Mouse (Mus musculus) MEL (cell line): ENCODE data around the gene C3. TPM values are rescaled to one million over a fixed set of nuclear protein-coding genes. Genes with fewer than 3 reads are reported as not detected.

Experiments
- DNase-seq: peaks from one replicate; pipeline ENCODE4 v3.0.0; 2011; ENCODE audit warnings: low read depth, low spot score
- H3K27ac ChIP-seq: 2 replicates; pipeline ENCODE4 v1.5.1; 2012; ENCODE audit warnings: low read depth, mild to moderate bottlenecking, control low read depth, low read length, moderate library complexity; ENCODE audit not compliant: control insufficient read depth
- H3K27me3 ChIP-seq, 2 experiments: fragments of 150-350 bp in 1 of 2; sonication (generic) in 1 of 2; 2 replicates each; pipeline ENCODE4 v1.6.1; 2012; ENCODE audit warnings: low read length in 2 of 2, mild to moderate bottlenecking in 2 of 2, improper control_type of control experiment in 1 of 2, moderate library complexity in 1 of 2; ENCODE audit not compliant: insufficient read depth in 2 of 2, control insufficient read depth in 1 of 2
- H3K36me3 ChIP-seq, 2 experiments: 2 replicates each; pipeline ENCODE4 v1.6.1; 2012 to 2014; ENCODE audit warnings: low read length in 2 of 2, improper control_type of control experiment in 1 of 2, inconsistent platforms in 1 of 2, mild to moderate bottlenecking in 1 of 2; ENCODE audit not compliant: insufficient read depth in 2 of 2, control insufficient read depth in 1 of 2
- H3K4me1 ChIP-seq, 2 experiments: fragments of 150-350 bp in 1 of 2; sonication (generic) in 1 of 2; 2 replicates each; pipeline ENCODE4 v1.6.1; 2012; ENCODE audit warnings: low read length in 2 of 2, improper control_type of control experiment in 1 of 2, mild to moderate bottlenecking in 1 of 2; ENCODE audit not compliant: insufficient read depth in 2 of 2, control insufficient read depth in 1 of 2
- H3K4me3 ChIP-seq, 2 experiments: fragments of 150-350 bp in 1 of 2; sonication (generic) in 1 of 2; 2 replicates each; pipeline ENCODE4 v1.5.1; 2012; ENCODE audit warnings: low read depth in 2 of 2, low read length in 2 of 2, mild to moderate bottlenecking in 2 of 2, moderate library complexity in 2 of 2, control low read depth in 1 of 2, improper control_type of control experiment in 1 of 2; ENCODE audit not compliant: control insufficient read depth in 1 of 2, insufficient read depth in 1 of 2
- H3K79me2 ChIP-seq: 2 replicates; pipeline ENCODE4 v1.6.1; 2012; ENCODE audit warnings: mild to moderate bottlenecking, low read length, moderate library complexity; ENCODE audit not compliant: control insufficient read depth, poor library complexity, insufficient read depth
- H3K9ac ChIP-seq: 2 replicates; pipeline ENCODE4 v1.6.1; 2012; ENCODE audit warnings: low read depth, mild to moderate bottlenecking, control low read depth, low read length, moderate library complexity; ENCODE audit not compliant: control insufficient read depth, poor library complexity, severe bottlenecking
- H3K9me3 ChIP-seq: fragments of 150-350 bp; sonication (generic); replicated peaks from 2 replicates; pipeline ENCODE4 v1.6.1; 2012; ENCODE audit warnings: mild to moderate bottlenecking, low read length, improper control_type of control experiment, moderate library complexity; ENCODE audit not compliant: insufficient read depth
- BHLHE40 ChIP-seq: IDR thresholded peaks from 2 replicates; pipeline ENCODE4 v1.6.1; 2012; ENCODE audit warnings: low read depth, mild to moderate bottlenecking, inconsistent platforms, low read length, improper control_type of control experiment, borderline replicate concordance
- CHD2 ChIP-seq: IDR thresholded peaks from 2 replicates; pipeline ENCODE4 v1.6.1; 2011; ENCODE audit warnings: low read length, improper control_type of control experiment
- ELF1 ChIP-seq: IDR thresholded peaks from 2 replicates; pipeline ENCODE4 v1.6.1; 2014; ENCODE audit warnings: low read depth, mild to moderate bottlenecking, inconsistent platforms, low read length, improper control_type of control experiment, moderate library complexity
- EP300 ChIP-seq, 2 experiments: IDR thresholded peaks; 2 replicates each; pipeline ENCODE4 v1.6.1; 2011; ENCODE audit warnings: improper control_type of control experiment in 2 of 2, low read length in 2 of 2, low read depth in 1 of 2, mild to moderate bottlenecking in 1 of 2
- ETS1 ChIP-seq: IDR thresholded peaks from 2 replicates; pipeline ENCODE4 v1.6.1; 2012; ENCODE audit warnings: low read depth, mild to moderate bottlenecking, inconsistent platforms, low read length, improper control_type of control experiment, moderate library complexity
- GATA1 ChIP-seq: IDR thresholded peaks from 2 replicates; pipeline ENCODE4 v1.6.1; 2011; ENCODE audit warnings: low read depth, low read length, improper control_type of control experiment
- MAX ChIP-seq: IDR thresholded peaks from 2 replicates; pipeline ENCODE4 v1.6.1; 2011; ENCODE audit warnings: low read length, improper control_type of control experiment
- MEF2A ChIP-seq: IDR thresholded peaks from 2 replicates; pipeline ENCODE4 v1.6.1; 2014; ENCODE audit warnings: low read depth, mild to moderate bottlenecking, inconsistent platforms, low read length, improper control_type of control experiment; ENCODE audit not compliant: poor library complexity, insufficient replicate concordance, severe bottlenecking; ENCODE audit errors: extremely low read depth
- MXI1 ChIP-seq: IDR thresholded peaks from 2 replicates; pipeline ENCODE4 v1.6.1; 2011; ENCODE audit warnings: mild to moderate bottlenecking, low read depth, low read length, improper control_type of control experiment
- NELFE ChIP-seq: IDR thresholded peaks from 2 replicates; pipeline ENCODE4 v1.6.1; 2011; ENCODE audit warnings: low read depth, low read length, improper control_type of control experiment
- SIN3A ChIP-seq: IDR thresholded peaks from 2 replicates; pipeline ENCODE4 v1.6.1; 2012; ENCODE audit warnings: low read length, improper control_type of control experiment, inconsistent platforms
- TCF12 ChIP-seq: IDR thresholded peaks from 2 replicates; pipeline ENCODE4 v1.6.1; 2014; ENCODE audit warnings: low read depth, mild to moderate bottlenecking, inconsistent platforms, low read length, improper control_type of control experiment, moderate library complexity
- UBTF ChIP-seq: IDR thresholded peaks from 2 replicates; pipeline ENCODE4 v1.6.1; 2012; ENCODE audit warnings: low read depth, mild to moderate bottlenecking, inconsistent platforms, low read length, improper control_type of control experiment, moderate library complexity, borderline replicate concordance; ENCODE audit not compliant: insufficient read depth
- USF1 ChIP-seq: IDR thresholded peaks from 2 replicates; pipeline ENCODE4 v1.6.1; 2014; ENCODE audit warnings: low read depth, mild to moderate bottlenecking, inconsistent platforms, low read length, improper control_type of control experiment, moderate library complexity
- USF2 ChIP-seq, 2 experiments: IDR thresholded peaks; 2 replicates each; pipeline ENCODE4 v1.6.1; 2011 to 2012; ENCODE audit warnings: improper control_type of control experiment in 2 of 2, low read length in 2 of 2, borderline replicate concordance in 1 of 2, inconsistent platforms in 1 of 2, low read depth in 1 of 2, mild to moderate bottlenecking in 1 of 2; ENCODE audit not compliant: insufficient read depth in 1 of 2
- polyA plus RNA-seq, 2 experiments: library from polyadenylated mRNA; stranded (reverse) in 1 of 2; unstranded in 1 of 2; fragments of >175 nt in 1 of 2; fragments of >200 nt in 1 of 2; gene quantifications; 2 replicates each; pipeline versions ENCODE4 v1.2.1 to v1.2.4; 2012; ENCODE audit warnings: low replicate concordance in 2 of 2, low read depth in 1 of 2; ENCODE audit not compliant: insufficient read length in 2 of 2, insufficient read depth in 1 of 2, missing spikeins in 1 of 2
- total RNA-seq: library from RNA; depleted of rRNA; stranded (reverse); fragments of 300-350 nt; gene quantifications from 2 replicates; pipeline ENCODE4 v1.2.3, GENCODE M21; 2012

C3 gene
- total and polyA plus RNA-seq, 3 experiments, result 0.35 to 3.2 TPM; not detected in 1

GRCm38 (mm10) chr17:57207938-57208337 is 20.0 kb downstream of the C3 start:
- Histone ChIP-seq H3K27ac (no peak overlapping the region), H3K79me2 (no peaks in the 10 kb centered on the region), H3K4me1 (peaks cover 0 to 22% of the 10 kb centered on the region in 2 experiments; a peak in 2 of 4 replicates), H3K4me3 (no peak overlapping the region), H3K27me3 (no peaks in the 10 kb centered on the region), H3K36me3 (peaks cover 0 to 8% of the 10 kb centered on the region in 2 experiments; a peak in 2 of 4 replicates), H3K9me3 (no peaks in the 10 kb centered on the region), H3K9ac (no peak overlapping the region)
- TF ChIP-seq MXI1 (no peak), MAX (no peak), MEF2A (no peak), NELFE (no peak), TCF12 (no peak), SIN3A (no peak), CHD2 (no peak), USF2 (IDR thresholded peaks at IDR 0.05; ENCODE audit: borderline replicate concordance in 1 of 2, insufficient read depth in 1 of 2, low read depth in 1 of 2, low read length in 2 of 2) (no peak), ELF1 (no peak), UBTF (no peak), BHLHE40 (no peak)
- DNase-seq, result no peak

- Histone ChIP-seq H3K79me2 (no peaks in the 10 kb centered on the region), H3K27me3 (no peaks in the 10 kb centered on the region), H3K4me1 (peaks cover 5 to 48% of the 10 kb centered on the region in 2 experiments; a peak in 3 of 4 replicates), H3K9me3 (no peaks in the 10 kb centered on the region), H3K27ac (no peak overlapping the region), H3K36me3 (peaks cover 0 to 25% of the 10 kb centered on the region in 2 experiments; a peak in 2 of 4 replicates), H3K4me3 (no peak overlapping the region), H3K9ac (no peak overlapping the region)
- no peak for TF ChIP-seq USF1
- peak; percentile 32; the same call in 1 of the 2 replicates for TF ChIP-seq SIN3A
- TF ChIP-seq GATA1, result 0 out of 2 replicates have a peak, but pooled peaks have one; percentile 12
- TF ChIP-seq EP300 (IDR thresholded peaks at IDR 0.05; ENCODE audit: low read depth in 1 of 2, low read length in 2 of 2), result peak in 1 of 2 experiments; percentile 46; a peak in 3 of 4 replicates
- TF ChIP-seq ETS1, result peak; percentile 45; the same call in 1 of the 2 replicates
- TF ChIP-seq BHLHE40, result no peak
- DNase-seq, result peak; percentile 63
These were observed 25.9 kb downstream of the C3 start for GRCm38 (mm10) chr17:57201841-57202724.
